Mouse (Mus musculus) gastrocnemius, adult 2 months (tissue): Measurements from ENCODE around the gene Lrrc36. TPM values are rescaled to one million over a fixed set of nuclear protein-coding genes. Genes with fewer than 3 reads are reported as not detected.

Experiments used
- DNase-seq: peaks from one replicate; pipeline ENCODE4 v3.0.0; 2022
- H3K27ac ChIP-seq: fragments of 200-600 bp; 2 replicates; pipeline ENCODE4 v1.8.1; 2022; ENCODE audit warnings: mild to moderate bottlenecking
- H3K4me3 ChIP-seq: fragments of 200-600 bp; 2 replicates; pipeline ENCODE4 v1.8.1; 2022; ENCODE audit warnings: mild to moderate bottlenecking, moderate library complexity
- CTCF ChIP-seq: fragments of 200-600 bp; IDR thresholded peaks from 2 replicates; pipeline ENCODE4 v1.8.1; 2022; ENCODE audit warnings: antibody characterized with exemption, mild to moderate bottlenecking, moderate library complexity
- intact Hi-C: fragments of 180-260 bp; cut with DNase I; formaldehyde crosslinking; loops from one replicate; pipeline ENCODE4 v1.15.1; 2025
- total RNA-seq, 2 experiments: library from RNA; stranded (reverse); gene quantifications; 2 replicates each; pipeline ENCODE4 v1.2.3; 2021

Gene Lrrc36
- total RNA-seq, 2 experiments from 2014 or later = 0.64 to 0.73 TPM

DNA sequence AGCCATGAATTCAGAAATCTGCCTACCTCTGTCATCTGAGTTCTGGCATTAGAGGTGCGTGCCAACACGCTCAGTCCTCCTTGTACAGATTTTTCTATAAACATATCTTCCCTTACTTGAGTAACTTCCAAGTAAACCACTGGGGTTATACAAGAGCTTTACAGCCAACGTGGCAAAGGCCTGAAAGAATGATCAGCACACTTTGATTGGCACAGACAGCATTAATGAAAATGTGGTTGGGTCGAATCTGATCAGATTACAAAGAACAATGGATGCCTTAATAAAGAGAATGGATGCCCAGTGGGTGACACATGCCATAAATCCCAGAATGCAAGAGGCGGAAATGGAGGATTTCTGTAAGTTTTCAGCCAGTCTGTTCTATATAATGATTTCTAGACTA lies 22.8 kb downstream of the Lrrc36 start:
- Histone ChIP-seq H3K27ac (no peak overlapping the region), H3K4me3 (no peak overlapping the region)
- DNase-seq = no peak
- TF ChIP-seq CTCF = no peak
- intact Hi-C loops = no loop called here

DNA sequence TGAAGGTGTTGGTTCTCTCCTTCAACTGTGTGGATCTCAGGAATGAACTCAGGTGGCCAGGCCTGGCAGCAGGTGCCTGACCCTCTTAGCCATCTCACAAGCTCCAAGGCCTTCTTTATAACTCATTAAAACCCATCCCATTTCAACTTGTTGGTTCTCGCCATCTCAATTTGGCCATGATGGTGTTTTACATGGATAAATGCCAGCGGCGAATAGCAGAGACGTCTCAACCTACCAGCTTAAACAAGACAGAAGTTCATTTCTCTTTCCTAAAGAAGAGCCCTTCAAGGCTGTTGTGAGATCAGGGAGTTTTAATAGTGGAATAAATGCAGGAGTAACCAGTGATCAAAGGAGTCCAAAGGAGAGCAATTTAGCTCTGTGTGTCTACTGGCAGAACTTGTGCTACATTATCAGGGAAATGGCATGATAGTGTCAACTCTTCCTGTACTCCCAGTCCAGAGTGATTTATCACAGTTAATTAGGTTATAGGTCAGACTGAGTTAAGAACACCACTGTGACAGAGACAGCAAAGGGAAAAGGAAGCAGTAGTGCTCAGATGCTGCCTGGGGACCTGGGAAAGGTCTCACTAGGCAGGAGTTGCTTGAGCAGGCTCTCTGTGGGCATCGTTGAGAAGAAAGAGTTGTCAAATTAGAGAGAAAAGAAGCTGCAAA lies 23.8 kb downstream of the Lrrc36 start:
- no peak for DNase-seq
- Histone ChIP-seq H3K27ac (no peak overlapping the region), H3K4me3 (no peak overlapping the region)
- TF ChIP-seq CTCF = no peak
- intact Hi-C loops = no loop called here

DNA sequence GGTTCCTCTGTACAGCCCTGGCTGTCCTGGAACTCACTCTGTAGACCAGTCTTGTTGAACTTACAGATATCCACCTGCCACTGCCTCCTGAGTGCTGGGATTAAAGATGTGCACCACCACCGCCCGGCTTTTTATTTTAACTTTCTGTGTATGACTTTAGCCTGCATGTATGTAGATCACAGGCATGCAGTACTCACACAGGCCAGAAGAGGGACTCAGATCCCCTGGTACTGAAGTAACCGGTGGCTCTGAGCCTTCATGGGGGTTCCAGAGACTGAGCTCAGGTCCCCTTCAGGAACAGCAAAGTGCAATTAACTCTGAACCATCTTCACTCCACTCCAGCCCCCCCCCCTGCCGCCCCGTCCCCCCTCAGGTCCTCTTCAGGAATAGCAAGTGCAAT lies 25.5 kb downstream of the Lrrc36 start:
- DNase-seq = peak; percentile 48
- Histone ChIP-seq H3K27ac (no peak overlapping the region), H3K4me3 (no peak overlapping the region)
- intact Hi-C loops = loop anchor here (2.0 kb wide), 1 partner anchor 32 kb away; the partner anchor contains the start of gene Tppp3
- peak; percentile 64 for TF ChIP-seq CTCF

DNA sequence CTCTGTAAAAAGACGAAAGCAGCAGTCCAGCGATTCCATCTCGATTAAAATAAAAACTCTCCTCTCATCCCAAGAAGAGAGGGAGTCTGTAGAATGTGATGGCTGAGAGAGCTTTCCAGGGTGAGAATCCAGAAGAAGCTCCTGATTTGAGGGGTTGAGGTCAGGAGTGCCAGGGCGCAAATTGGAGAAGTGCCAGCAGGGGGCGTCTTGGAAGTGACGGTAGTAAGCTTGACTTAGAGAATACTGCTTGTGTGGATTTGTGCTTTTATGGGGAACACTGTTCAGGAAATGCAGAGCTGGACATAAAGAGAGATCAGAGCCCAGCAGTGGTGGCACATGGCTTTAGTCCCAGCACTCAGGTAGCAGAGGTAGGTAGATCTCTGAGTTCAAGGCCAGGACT lies 28.1 kb downstream of the Lrrc36 start:
- Histone ChIP-seq H3K27ac (no peak overlapping the region), H3K4me3 (no peak overlapping the region)
- peak; percentile 35 for TF ChIP-seq CTCF
- peak; percentile 44 for DNase-seq
- intact Hi-C loops = no loop called here

DNA sequence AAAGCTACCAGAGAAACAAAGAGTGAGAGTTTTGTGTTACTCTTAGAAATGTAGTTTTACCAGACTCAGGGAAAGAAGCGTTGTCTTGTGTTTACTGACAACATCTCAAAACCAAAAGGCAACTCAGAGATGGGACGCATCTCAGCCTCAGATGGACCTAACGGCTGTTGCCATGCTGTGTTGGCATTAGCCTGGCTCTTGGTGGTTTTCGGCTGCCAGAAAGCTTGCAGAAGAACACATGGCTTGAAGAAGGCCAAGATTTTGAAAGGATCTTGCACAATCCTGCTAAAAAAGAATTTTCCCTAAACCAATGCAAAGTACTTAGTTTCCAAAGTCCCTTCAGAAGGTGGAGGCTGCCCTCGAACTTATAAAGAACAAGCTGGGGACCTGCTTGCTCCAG lies 29.3 kb downstream of the Lrrc36 start:
- intact Hi-C loops = no loop called here
- no peak for TF ChIP-seq CTCF
- DNase-seq = no peak
- H3K4me3 ChIP-seq = no peak overlapping the region
- H3K27ac ChIP-seq = no peak overlapping the region

DNA sequence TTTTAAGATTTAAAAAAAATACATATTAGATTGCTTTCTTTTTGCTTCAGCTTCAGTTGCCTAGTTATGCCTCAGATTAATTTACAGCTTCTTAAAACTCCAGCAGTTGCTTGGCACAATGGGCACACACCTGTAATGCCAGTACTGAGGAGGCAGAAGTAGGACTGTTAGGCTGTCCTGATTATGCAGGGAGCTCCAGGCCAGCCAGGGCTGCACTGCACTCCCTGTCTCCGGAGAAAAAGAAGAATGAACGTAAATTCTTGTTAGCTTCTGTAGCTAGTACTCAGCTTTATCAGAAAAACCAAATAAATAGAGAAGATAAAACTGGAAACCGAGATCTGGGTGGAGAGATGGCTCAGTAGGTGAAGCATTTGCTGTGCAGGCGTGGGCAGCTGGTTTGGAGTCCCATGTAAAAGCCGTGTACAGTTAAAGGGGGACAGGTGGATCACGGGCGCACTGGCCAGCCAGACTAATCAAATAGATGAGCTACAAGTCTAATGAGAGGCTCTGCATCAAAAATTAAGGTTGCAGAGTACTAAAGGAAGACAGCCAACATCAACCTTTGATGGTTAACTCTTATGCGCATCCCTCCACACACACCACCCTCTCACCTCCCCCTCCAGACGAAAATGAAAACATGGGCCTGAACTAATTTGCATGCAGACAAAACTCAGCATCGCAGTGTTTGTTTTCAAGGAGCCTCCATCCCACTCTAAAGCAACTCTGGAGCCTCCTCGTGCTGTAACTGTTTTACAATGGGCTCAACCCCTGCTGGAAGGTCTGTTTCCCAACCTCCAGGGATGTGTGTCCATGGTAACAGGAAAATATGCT lies 32.1 kb downstream of the Lrrc36 start:
- intact Hi-C loops = no loop called here
- Histone ChIP-seq H3K4me3 (peak overlapping the region; percentile 2; the same call in 1 of the 2 replicates), H3K27ac (peak overlapping the region; percentile 55)
- no peak for DNase-seq
- no peak for TF ChIP-seq CTCF

DNA sequence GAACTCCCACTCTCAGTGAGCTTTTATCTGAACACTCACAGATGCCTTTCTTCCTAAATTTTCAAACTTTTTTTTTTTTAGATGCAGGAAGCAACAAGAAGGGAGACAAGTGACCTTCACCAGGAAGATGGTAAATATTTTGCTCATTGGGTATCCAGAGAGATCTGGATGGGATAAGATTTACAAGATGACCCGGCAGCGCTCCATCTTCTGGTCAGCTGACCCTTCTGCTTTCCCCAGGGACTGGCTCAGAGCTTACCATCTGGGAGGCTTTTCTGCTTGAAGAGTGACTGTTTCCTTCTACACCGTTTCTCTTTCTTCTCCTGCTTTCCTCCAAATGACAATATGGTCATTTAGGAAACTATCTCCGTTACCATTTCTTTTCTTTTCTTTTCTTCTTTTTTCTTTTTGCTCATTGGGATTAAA lies 32.8 kb downstream of the Lrrc36 start:
- no peak for TF ChIP-seq CTCF

DNA sequence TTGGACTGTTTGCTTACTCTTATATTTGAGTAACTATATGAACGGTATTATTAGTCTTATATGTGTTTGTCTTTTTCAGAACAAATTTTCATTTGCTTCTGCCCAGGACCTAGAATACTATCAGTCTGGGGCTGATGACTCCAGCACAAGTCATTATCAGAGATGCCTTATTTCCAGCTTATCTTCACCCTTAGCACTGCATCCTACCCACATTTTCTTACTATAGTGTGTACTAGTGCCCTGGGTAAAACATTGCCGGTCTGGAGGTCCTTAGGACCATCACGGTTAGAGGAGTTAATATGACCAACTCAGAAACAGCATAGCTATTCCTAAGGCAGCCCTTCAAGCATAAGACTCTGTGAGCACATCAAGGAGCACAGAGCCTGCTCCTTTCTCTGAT lies 34.8 kb downstream of the Lrrc36 start:
- no peak for DNase-seq
- Histone ChIP-seq H3K4me3 (no peak overlapping the region), H3K27ac (no peak overlapping the region)
- intact Hi-C loops = no loop called here
- TF ChIP-seq CTCF = no peak

More for the DNA sequence above, 32.8 kb downstream of the Lrrc36 start:
- H3K27ac ChIP-seq = peak overlapping the region; percentile 55
- H3K4me3 ChIP-seq = peak overlapping the region; percentile 2; the same call in 1 of the 2 replicates
- intact Hi-C loops = no loop called here
- DNase-seq = peak; percentile 71

DNA sequence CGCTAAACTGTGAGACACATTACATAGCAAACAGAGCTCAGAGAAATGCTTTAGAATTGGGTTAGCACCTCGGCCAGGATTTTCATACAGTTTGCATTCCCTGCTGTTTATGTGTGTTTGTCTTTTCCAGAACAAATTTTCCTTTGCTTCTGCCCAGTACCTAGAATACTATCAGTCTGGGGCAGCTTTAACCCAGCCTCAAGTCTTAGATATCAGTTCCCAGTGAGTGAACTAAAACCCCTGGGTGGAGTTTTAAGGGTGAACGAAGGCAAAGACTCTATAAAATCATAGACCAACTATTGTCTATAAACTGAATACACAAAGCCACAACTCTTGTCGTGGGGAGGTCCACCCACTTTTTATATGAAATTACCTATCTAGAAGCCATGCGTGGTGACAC lies 35.2 kb downstream of the Lrrc36 start:
- no peak for DNase-seq
- H3K4me3 ChIP-seq = no peak overlapping the region
- no peak overlapping the region for H3K27ac ChIP-seq
- intact Hi-C loops = no loop called here
- no peak for TF ChIP-seq CTCF

DNA sequence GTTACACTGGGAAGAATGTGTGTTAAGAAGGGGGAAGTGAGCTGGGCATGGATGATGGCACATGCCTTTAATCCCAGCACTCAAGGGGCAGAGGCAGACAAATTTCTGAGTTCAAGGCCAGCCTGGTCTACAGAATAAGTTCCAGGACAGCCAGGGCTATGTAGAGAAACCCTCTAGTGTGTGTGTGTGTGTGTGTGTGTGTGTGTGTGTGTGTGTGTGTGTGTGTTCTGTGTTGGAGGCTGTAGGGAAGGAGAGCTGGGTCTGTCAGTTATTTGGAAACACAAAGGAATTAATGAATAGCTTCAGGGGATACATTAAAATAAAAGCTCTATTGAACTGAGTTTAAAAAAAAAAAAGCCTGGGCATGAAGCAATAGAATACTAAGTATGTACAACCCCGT lies 37.6 kb downstream of the Lrrc36 start:
- intact Hi-C loops = loop anchor here (5.0 kb wide), 1 partner anchor 39 kb away; the partner anchor contains the start of genes Kctd19 and Lrrc36
- no peak for TF ChIP-seq CTCF
- Histone ChIP-seq H3K4me3 (no peak overlapping the region), H3K27ac (no peak overlapping the region)
- no peak for DNase-seq

DNA sequence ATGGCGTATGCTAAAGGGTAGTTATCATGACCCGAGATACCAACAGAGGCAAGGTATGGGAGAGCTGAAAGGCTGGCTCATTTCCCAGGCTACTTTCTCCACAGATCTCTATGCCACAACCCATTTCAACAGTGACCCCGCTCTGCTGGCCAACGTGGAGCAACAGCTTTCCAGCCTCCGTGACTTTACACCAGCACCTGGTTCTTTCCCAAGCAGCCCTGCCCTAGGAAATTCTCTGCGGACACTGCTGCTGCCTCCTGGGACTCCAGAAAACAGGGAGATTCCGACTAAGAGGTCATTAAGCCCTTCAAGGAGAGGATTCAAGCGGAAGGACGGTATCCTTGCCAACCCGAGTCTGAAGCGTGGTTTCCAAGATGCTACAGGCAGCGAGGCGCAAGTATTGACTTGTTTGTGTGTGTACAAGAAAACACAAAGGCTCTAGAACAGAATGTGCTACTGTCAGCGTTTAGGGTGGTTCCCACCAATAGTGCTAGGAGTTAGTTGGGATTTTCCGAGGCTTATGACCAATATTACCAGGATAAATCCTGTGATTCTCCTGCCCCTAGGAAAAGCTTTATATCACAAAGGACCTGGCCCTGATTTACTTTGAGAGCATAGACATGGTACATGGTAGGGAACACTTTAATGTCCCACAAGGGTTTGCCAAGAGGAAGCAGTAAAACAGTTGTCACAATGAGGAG lies 38.7 kb downstream of the Lrrc36 start:
- no peak for DNase-seq
- no peak for TF ChIP-seq CTCF
- Histone ChIP-seq H3K27ac (peak overlapping the region; percentile 46), H3K4me3 (no peak overlapping the region)
- intact Hi-C loops = loop anchor here (5.0 kb wide), 1 partner anchor 40 kb away; the partner anchor contains the start of genes Kctd19 and Lrrc36

DNA sequence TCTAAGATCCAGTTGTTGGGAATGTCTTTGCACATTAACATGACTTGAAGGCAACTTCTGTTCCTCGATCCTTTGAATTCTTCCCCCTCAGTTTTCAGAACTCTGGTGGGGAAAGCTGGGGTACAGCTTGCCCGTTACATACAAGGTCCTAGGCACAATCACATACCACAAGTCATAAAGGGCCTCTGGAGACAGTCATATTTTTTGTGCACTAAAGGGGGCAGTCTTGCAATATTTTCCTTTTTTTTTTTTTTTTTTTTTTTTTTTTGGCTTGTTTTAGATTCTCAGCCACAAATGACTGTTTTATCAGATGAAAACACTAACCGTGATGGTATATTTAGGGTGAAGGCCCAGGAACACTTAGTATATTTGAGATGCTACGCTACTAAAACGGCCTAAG lies 39.9 kb downstream of the Lrrc36 start:
- Histone ChIP-seq H3K4me3 (no peak overlapping the region), H3K27ac (peak overlapping the region; percentile 57)
- intact Hi-C loops = loop anchor here (5.0 kb wide), 1 partner anchor 41 kb away; the partner anchor contains the start of genes Kctd19 and Lrrc36
- no peak for DNase-seq
- TF ChIP-seq CTCF = peak; percentile 42; the same call in 1 of the 2 replicates
